Mouse (Mus musculus): ENCODE results near the gene Brd2. TPM values are rescaled to one million over a fixed set of nuclear protein-coding genes. Genes with fewer than 3 reads are reported as not detected.

Gene Brd2
- polyA plus RNA-seq, 2 experiments: 121 to 197 TPM

DNA sequence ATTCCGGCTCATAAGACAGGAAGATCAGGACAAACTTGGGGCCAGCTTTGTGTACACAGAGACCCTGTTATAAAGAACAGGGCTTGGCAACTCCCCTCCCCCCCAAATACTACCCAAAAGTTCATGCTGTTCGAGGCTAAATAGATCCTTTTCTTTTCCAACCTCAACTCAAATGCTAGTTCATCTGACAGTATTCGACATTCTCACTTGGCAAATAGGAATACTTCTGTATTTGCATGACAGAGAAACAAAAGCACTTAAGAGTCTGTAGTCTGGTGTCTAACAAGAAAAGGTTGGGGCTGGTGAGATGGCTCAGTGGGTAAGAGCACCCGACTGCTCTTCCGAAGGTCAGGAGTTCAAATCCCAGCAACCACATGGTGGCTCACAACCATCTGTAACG lies 14.0 kb downstream of the Brd2 start:
- H3K27ac ChIP-seq (replicated peaks; ENCODE audit: low read depth, low read length): no peak overlapping the region
- no peak for TF ChIP-seq POLR2A (IDR thresholded peaks at IDR 0.05; ENCODE audit: borderline replicate concordance, extremely low read depth, insufficient read depth, insufficient read length)
- no peak overlapping the region for H3K9ac ChIP-seq (ENCODE audit: low read depth, low read length, severe bottlenecking)
- 72% methylated on average over 5 of the region's 6 CpGs for WGBS
- peaks cover 44% of the 10 kb centered on the region for H3K36me3 ChIP-seq (ENCODE audit: control insufficient read depth, insufficient read depth, low read length)
- H3K9me3 ChIP-seq (ENCODE audit: control insufficient read depth, low read length): no peaks in the 10 kb centered on the region
- H3K4me1 ChIP-seq (ENCODE audit: control insufficient read depth, insufficient read depth, low read length): no peaks in the 10 kb centered on the region
- no peaks in the 10 kb centered on the region for H3K27me3 ChIP-seq (ENCODE audit: control insufficient read depth, insufficient read depth, low read length)
- no peak for DNase-seq (ENCODE audit: low spot score)
- no peak overlapping the region for H3K4me3 ChIP-seq (replicated peaks; ENCODE audit: low read length)
- ATAC-seq (ENCODE audit: low FRiP score, low read depth): no peak
- no peak overlapping the region for H3K4me2 ChIP-seq (replicated peaks; ENCODE audit: low read depth, low read length, severe bottlenecking)

DNA sequence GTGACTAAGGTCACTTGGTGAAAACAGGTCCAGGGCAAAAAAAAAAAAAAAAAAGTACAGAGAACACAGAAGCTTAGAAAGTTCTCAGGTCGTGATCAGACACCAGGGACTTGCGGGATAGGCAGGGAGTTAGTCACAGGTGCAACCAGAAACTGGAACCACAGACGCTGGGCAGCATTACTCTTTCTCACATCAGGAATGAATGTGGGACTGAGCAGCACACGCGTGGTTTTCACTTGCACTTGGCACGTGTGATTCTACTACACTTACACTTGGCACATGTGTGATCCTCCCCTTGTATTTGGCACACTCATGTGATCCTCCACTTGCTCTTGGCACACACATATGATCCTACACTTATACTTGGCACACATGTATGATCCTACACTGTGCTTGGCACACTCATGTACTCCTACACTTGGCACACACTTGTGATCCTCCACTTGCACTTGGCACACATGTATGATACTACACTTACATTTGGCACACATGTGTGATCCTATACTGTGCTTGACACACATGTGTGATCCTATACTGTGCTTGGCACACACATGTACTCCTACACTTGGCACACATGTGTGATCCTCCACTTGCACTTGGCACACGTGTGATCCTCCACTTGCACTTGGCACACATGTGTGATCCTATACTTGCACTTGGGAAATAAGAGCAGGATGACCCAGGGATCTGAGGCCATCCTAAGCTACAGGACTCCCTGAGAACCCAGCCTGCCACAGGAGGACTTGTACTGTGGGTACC lies 15.1 kb downstream of the Brd2 start:
- no peak overlapping the region for H3K4me2 ChIP-seq (replicated peaks; ENCODE audit: low read depth, low read length, severe bottlenecking)
- H3K9ac ChIP-seq (ENCODE audit: low read depth, low read length, severe bottlenecking): no peak overlapping the region
- no peak overlapping the region for H3K27ac ChIP-seq (replicated peaks; ENCODE audit: low read depth, low read length)
- no peaks in the 10 kb centered on the region for H3K27me3 ChIP-seq (ENCODE audit: control insufficient read depth, insufficient read depth, low read length)
- ATAC-seq (ENCODE audit: low FRiP score, low read depth) (no peak), DNase-seq (ENCODE audit: low spot score) (no peak)
- no peak overlapping the region for H3K4me3 ChIP-seq (replicated peaks; ENCODE audit: low read length)
- WGBS: 75% methylated on average over 7 of the region's 7 CpGs
- TF ChIP-seq POLR2A (IDR thresholded peaks at IDR 0.05; ENCODE audit: borderline replicate concordance, extremely low read depth, insufficient read depth, insufficient read length): no peak
- H3K4me1 ChIP-seq (ENCODE audit: control insufficient read depth, insufficient read depth, low read length): no peaks in the 10 kb centered on the region
- H3K36me3 ChIP-seq (ENCODE audit: control insufficient read depth, insufficient read depth, low read length): peaks cover 32% of the 10 kb centered on the region
- no peaks in the 10 kb centered on the region for H3K9me3 ChIP-seq (ENCODE audit: control insufficient read depth, low read length)

- WGBS: 85% methylated on average over 7 of the region's 7 CpGs
- H3K9ac ChIP-seq (ENCODE audit: low read depth, low read length, severe bottlenecking): no peak overlapping the region
Measured at GRCm38 (mm10) chr17:34106555-34106954, 15.9 kb downstream of the Brd2 start.

GRCm38 (mm10) chr17:34104804-34105203 lies 17.6 kb downstream of the Brd2 start:
- WGBS: 84% methylated on average over 9 of the region's 9 CpGs
- ATAC-seq (ENCODE audit: low FRiP score, low read depth): no peak

More at GRCm38 (mm10) chr17:34106555-34106954, 15.9 kb downstream of the Brd2 start:
- no peak overlapping the region for H3K4me3 ChIP-seq (replicated peaks; ENCODE audit: low read length)
- H3K36me3 ChIP-seq (ENCODE audit: control insufficient read depth, insufficient read depth, low read length): peaks cover 25% of the 10 kb centered on the region
- no peak overlapping the region for H3K27ac ChIP-seq (replicated peaks; ENCODE audit: low read depth, low read length)
- no peak overlapping the region for H3K4me2 ChIP-seq (replicated peaks; ENCODE audit: low read depth, low read length, severe bottlenecking)
- H3K27me3 ChIP-seq (ENCODE audit: control insufficient read depth, insufficient read depth, low read length): no peaks in the 10 kb centered on the region
- DNase-seq (ENCODE audit: low spot score) (no peak), ATAC-seq (ENCODE audit: low FRiP score, low read depth) (no peak)
- no peaks in the 10 kb centered on the region for H3K9me3 ChIP-seq (ENCODE audit: control insufficient read depth, low read length)
- no peaks in the 10 kb centered on the region for H3K4me1 ChIP-seq (ENCODE audit: control insufficient read depth, insufficient read depth, low read length)
- no peak for TF ChIP-seq POLR2A (IDR thresholded peaks at IDR 0.05; ENCODE audit: borderline replicate concordance, extremely low read depth, insufficient read depth, insufficient read length)

GRCm38 (mm10) chr17:34102831-34103230 lies 19.6 kb downstream of the Brd2 start:
- TF ChIP-seq POLR2A (IDR thresholded peaks at IDR 0.05; ENCODE audit: borderline replicate concordance, extremely low read depth, insufficient read depth, insufficient read length): no peak
- WGBS: 72% methylated on average over 6 of the region's 6 CpGs
- H3K4me2 ChIP-seq (replicated peaks; ENCODE audit: low read depth, low read length, severe bottlenecking): no peak overlapping the region
- no peaks in the 10 kb centered on the region for H3K27me3 ChIP-seq (ENCODE audit: control insufficient read depth, insufficient read depth, low read length)
- H3K27ac ChIP-seq (replicated peaks; ENCODE audit: low read depth, low read length): no peak overlapping the region
- ATAC-seq (ENCODE audit: low FRiP score, low read depth): no peak
- DNase-seq (ENCODE audit: low spot score): no peak
- no peak overlapping the region for H3K4me3 ChIP-seq (replicated peaks; ENCODE audit: low read length)
- H3K36me3 ChIP-seq (ENCODE audit: control insufficient read depth, insufficient read depth, low read length): no peaks in the 10 kb centered on the region
- no peaks in the 10 kb centered on the region for H3K9me3 ChIP-seq (ENCODE audit: control insufficient read depth, low read length)
- H3K9ac ChIP-seq (ENCODE audit: low read depth, low read length, severe bottlenecking): no peak overlapping the region
- peaks cover 3% of the 10 kb centered on the region; the same call in 1 of the 2 replicates for H3K4me1 ChIP-seq (ENCODE audit: control insufficient read depth, insufficient read depth, low read length)

More at GRCm38 (mm10) chr17:34104804-34105203, 17.6 kb downstream of the Brd2 start:
- H3K9me3 ChIP-seq (ENCODE audit: control insufficient read depth, low read length): no peaks in the 10 kb centered on the region
- H3K27ac ChIP-seq (replicated peaks; ENCODE audit: low read depth, low read length): no peak overlapping the region
- H3K36me3 ChIP-seq (ENCODE audit: control insufficient read depth, insufficient read depth, low read length): peaks cover 8% of the 10 kb centered on the region
- no peak for DNase-seq (ENCODE audit: low spot score)
- no peak for TF ChIP-seq POLR2A (IDR thresholded peaks at IDR 0.05; ENCODE audit: borderline replicate concordance, extremely low read depth, insufficient read depth, insufficient read length)
- H3K27me3 ChIP-seq (ENCODE audit: control insufficient read depth, insufficient read depth, low read length): no peaks in the 10 kb centered on the region
- H3K4me1 ChIP-seq (ENCODE audit: control insufficient read depth, insufficient read depth, low read length): peaks cover 1% of the 10 kb centered on the region; the same call in 1 of the 2 replicates
- no peak overlapping the region for H3K9ac ChIP-seq (ENCODE audit: low read depth, low read length, severe bottlenecking)
- no peak overlapping the region for H3K4me2 ChIP-seq (replicated peaks; ENCODE audit: low read depth, low read length, severe bottlenecking)
- H3K4me3 ChIP-seq (replicated peaks; ENCODE audit: low read length): no peak overlapping the region
